Mouse (Mus musculus) thymus, adult 2 months (tissue): Measurements from ENCODE around the gene Fahd2a.

Source experiments
- CTCF ChIP-seq: fragments of 200-500 bp; IDR thresholded peaks from 2 replicates; pipeline ENCODE4 v1.5.1; 2012; ENCODE audit warnings: mild to moderate bottlenecking, control low read depth, low read length, moderate library complexity, borderline replicate concordance; ENCODE audit not compliant: control insufficient read depth, poor library complexity, insufficient read depth; ENCODE audit errors: extremely low read depth
- POLR2A ChIP-seq: fragments of 200-500 bp; IDR thresholded peaks from 2 replicates; pipeline ENCODE4 v1.6.1; 2012; ENCODE audit warnings: mild to moderate bottlenecking, low read length, control low read depth, moderate library complexity; ENCODE audit not compliant: control insufficient read depth, poor library complexity, insufficient read depth; ENCODE audit errors: extremely low read depth

GRCm38 (mm10) chr2:127484476-127485170 is 40.3 kb upstream of the Fahd2a start:
- TF ChIP-seq POLR2A, result no peak
- TF ChIP-seq CTCF, result no peak
